Mouse (Mus musculus) CH12.LX (cell line): ENCODE results near the gene Mrpl50. TPM values are rescaled to one million over a fixed set of nuclear protein-coding genes. Genes with fewer than 3 reads are reported as not detected.
"Not testable (repeated sequence)": the region's sequence is repeated elsewhere in the genome, so short reads cannot be mapped to it uniquely, and the experiment has no call there.

Experiments used
- DNase-seq: peaks from one replicate; pipeline ENCODE4 v3.0.0-alpha.2; 2013; ENCODE audit errors: extremely low read depth
- H3K27ac ChIP-seq: 2 replicates; pipeline ENCODE4 v1.5.1; 2012; ENCODE audit warnings: low read depth, mild to moderate bottlenecking, control low read depth, moderate library complexity; ENCODE audit not compliant: insufficient read depth
- H3K27me3 ChIP-seq: replicated peaks from 2 replicates; pipeline ENCODE3; 2012; ENCODE audit warnings: inconsistent platforms
- H3K36me3 ChIP-seq, 2 experiments: replicated peaks in 1 of 2; 2 replicates each; pipeline versions ENCODE3 to v1.6.1; 2012; ENCODE audit warnings: inconsistent platforms in 1 of 2, low read length in 1 of 2, mild to moderate bottlenecking in 1 of 2, mixed read lengths in 1 of 2, moderate library complexity in 1 of 2; ENCODE audit not compliant: control insufficient read depth in 1 of 2, insufficient read depth in 1 of 2
- H3K4me1 ChIP-seq, 2 experiments: 2 replicates each; pipeline ENCODE4 v1.6.1; 2012; ENCODE audit warnings: inconsistent platforms in 1 of 2, moderate library complexity in 1 of 2; ENCODE audit not compliant: insufficient read depth in 2 of 2, control insufficient read depth in 1 of 2
- H3K4me2 ChIP-seq: 2 replicates; pipeline ENCODE4 v1.6.1; 2012; ENCODE audit warnings: low read depth, mild to moderate bottlenecking, control low read depth; ENCODE audit not compliant: poor library complexity, insufficient read depth, severe bottlenecking
- H3K4me3 ChIP-seq, 3 experiments: fragments of 150-350 bp in 1 of 3; sonication (generic) in 1 of 3; replicated peaks in 1 of 3; 2 replicates each; pipeline versions ENCODE3 to v1.5.1; 2011 to 2012; ENCODE audit warnings: low read depth in 2 of 3, low read length in 2 of 3, mild to moderate bottlenecking in 2 of 3, moderate library complexity in 2 of 3, control low read depth in 1 of 3, improper control_type of control experiment in 1 of 3, inconsistent platforms in 1 of 3, mixed read lengths in 1 of 3; ENCODE audit not compliant: poor library complexity in 1 of 3
- H3K79me2 ChIP-seq: replicated peaks from 2 replicates; pipeline ENCODE4 v1.6.1; 2012; ENCODE audit warnings: mild to moderate bottlenecking, moderate library complexity; ENCODE audit not compliant: control insufficient read depth, poor library complexity, insufficient read depth, severe bottlenecking; ENCODE audit errors: extremely low read depth
- H3K9ac ChIP-seq: 2 replicates; pipeline ENCODE4 v1.6.1; 2012; ENCODE audit warnings: low read depth, mild to moderate bottlenecking, control low read depth, moderate library complexity; ENCODE audit not compliant: insufficient read depth
- H3K9me3 ChIP-seq: replicated peaks from 2 replicates; pipeline ENCODE3; 2012; ENCODE audit warnings: low read length, inconsistent platforms, mixed read lengths
- BHLHE40 ChIP-seq: IDR thresholded peaks from 2 replicates; pipeline ENCODE4 v1.6.1; 2011; ENCODE audit warnings: mild to moderate bottlenecking, low read depth, low read length, improper control_type of control experiment
- GABPA ChIP-seq: IDR thresholded peaks from 2 replicates; pipeline ENCODE4 v1.6.1; 2012; ENCODE audit warnings: low read depth, low read length, improper control_type of control experiment, inconsistent platforms; ENCODE audit not compliant: insufficient replicate concordance
- HCFC1 ChIP-seq: IDR thresholded peaks from 2 replicates; pipeline ENCODE4 v1.6.1; 2012; ENCODE audit warnings: low read depth, mild to moderate bottlenecking, inconsistent platforms, low read length, improper control_type of control experiment
- MXI1 ChIP-seq: IDR thresholded peaks from 2 replicates; pipeline ENCODE4 v1.6.1; 2011; ENCODE audit warnings: mild to moderate bottlenecking, low read depth, low read length, improper control_type of control experiment
- NELFE ChIP-seq: IDR thresholded peaks from 2 replicates; pipeline ENCODE4 v1.6.1; 2011; ENCODE audit warnings: low read depth, low read length, improper control_type of control experiment
- NRF1 ChIP-seq: IDR thresholded peaks from 2 replicates; pipeline ENCODE4 v1.6.1; 2014; ENCODE audit warnings: low read depth, mild to moderate bottlenecking, inconsistent platforms, low read length, improper control_type of control experiment, moderate library complexity
- POLR2AphosphoS2 ChIP-seq: IDR thresholded peaks from 2 replicates; pipeline ENCODE4 v1.6.1; 2011; ENCODE audit warnings: low read depth, low read length, improper control_type of control experiment
- RAD21 ChIP-seq: IDR thresholded peaks from 2 replicates; pipeline ENCODE4 v1.6.1; 2011; ENCODE audit warnings: low read depth, mild to moderate bottlenecking, low read length, improper control_type of control experiment, moderate library complexity
- RCOR1 ChIP-seq: conservative IDR thresholded peaks from 2 replicates; pipeline ENCODE4 v1.6.1; 2012; ENCODE audit warnings: low read depth, mild to moderate bottlenecking, inconsistent platforms, low read length, improper control_type of control experiment
- SIN3A ChIP-seq: IDR thresholded peaks from 2 replicates; pipeline ENCODE4 v1.6.1; 2012; ENCODE audit warnings: low read length, improper control_type of control experiment, inconsistent platforms
- UBTF ChIP-seq: IDR thresholded peaks from 2 replicates; pipeline ENCODE4 v1.6.1; 2012; ENCODE audit warnings: low read depth, mild to moderate bottlenecking, inconsistent platforms, low read length, improper control_type of control experiment, moderate library complexity
- USF2 ChIP-seq: conservative IDR thresholded peaks from 2 replicates; pipeline ENCODE4 v1.6.1; 2011; ENCODE audit warnings: low read depth, low read length, improper control_type of control experiment
- ZC3H11A ChIP-seq: IDR thresholded peaks from 2 replicates; pipeline ENCODE4 v1.6.1; 2012; ENCODE audit warnings: low read depth, mild to moderate bottlenecking, inconsistent platforms, low read length, improper control_type of control experiment
- ZMIZ1 ChIP-seq: IDR thresholded peaks from 2 replicates; pipeline ENCODE4 v1.6.1; 2012; ENCODE audit warnings: low read depth, mild to moderate bottlenecking, inconsistent platforms, low read length, improper control_type of control experiment
- dilution Hi-C: fragments of 300-500 bp; cut with MboI; formaldehyde crosslinking; loops from 2 replicates; pipeline ENCODE4 v1.14.3; 2020; ENCODE audit warnings: low sequenced_read_pairs; ENCODE audit not compliant: extremely low pct_unique_long_range_greater_than_20kb, extremely low pct_ligation_motif_present
- in situ Hi-C: fragments of 300-500 bp; cut with MboI; formaldehyde crosslinking; loops from 3 replicates; pipeline ENCODE4 v1.14.3; 2019; ENCODE audit warnings: low sequenced_read_pairs, low pct_ligation_motif_present, low pct_unique_long_range_greater_than_20kb, mixed read lengths
- polyA plus RNA-seq: library from polyadenylated mRNA; unstranded; fragments of >175 nt; gene quantifications from 2 replicates; pipeline ENCODE4 v1.2.1, GENCODE M21; 2012; ENCODE audit warnings: low read depth; ENCODE audit not compliant: insufficient read length
- total RNA-seq, 2 experiments: library from RNA; depleted of rRNA; stranded (reverse); fragments of 300-350 nt in 1 of 2; fragments of >200 nt in 1 of 2; gene quantifications; 2 replicates each; pipeline ENCODE4 v1.2.3; 2012 to 2014

The Mrpl50 gene
- total and polyA plus RNA-seq, 3 experiments, result 23.4 to 63.8 (median 46.2) TPM

GRCm38 (mm10) chr4:49514441-49514840 is 6.5 kb downstream of the Mrpl50 start (continued):
- TF ChIP-seq UBTF (no peak), BHLHE40 (no peak)

- no peaks in the 10 kb centered on the region for H3K9me3 ChIP-seq
- dilution Hi-C loops (no loop called here), in situ Hi-C loops (no loop called here)
- H3K4me1 ChIP-seq, result peaks cover 0 to 8% of the 10 kb centered on the region in 2 experiments; a peak in 2 of 4 replicates
- no peaks in the 10 kb centered on the region for H3K27me3 ChIP-seq
- TF ChIP-seq ZMIZ1 (no peak), SIN3A (no peak), NRF1 (no peak), HCFC1 (no peak), GABPA (no peak), NELFE (no peak), RAD21 (no peak), USF2 (no peak), MXI1 (no peak), RCOR1 (no peak), POLR2AphosphoS2 (no peak), ZC3H11A (no peak)
- H3K79me2 ChIP-seq, result peaks cover 23% of the 10 kb centered on the region
- no peak overlapping the region for H3K4me2 ChIP-seq
- H3K4me3 ChIP-seq, result no peak overlapping the region
- peaks cover 17 to 47% of the 10 kb centered on the region in 2 experiments for H3K36me3 ChIP-seq
- H3K27ac ChIP-seq, result no peak overlapping the region
- DNase-seq, result no peak
- H3K9ac ChIP-seq, result no peak overlapping the region
These were observed 8.3 kb downstream of the Mrpl50 start for GRCm38 (mm10) chr4:49512636-49513035.

- not testable (repeated sequence) for H3K4me3 ChIP-seq, H3K4me1 ChIP-seq
These were observed 10.6 kb downstream of the Mrpl50 start for GRCm38 (mm10) chr4:49510236-49510835.

More at GRCm38 (mm10) chr4:49510236-49510835, 10.6 kb downstream of the Mrpl50 start:
- H3K9ac ChIP-seq, H3K9me3 ChIP-seq, H3K27ac ChIP-seq, DNase-seq, H3K79me2 ChIP-seq, dilution Hi-C loops, H3K4me2 ChIP-seq, in situ Hi-C loops, H3K27me3 ChIP-seq: not testable (repeated sequence)
- peaks cover 14 to 37% of the 10 kb centered on the region in 2 experiments for H3K36me3 ChIP-seq
